Mouse (Mus musculus) CD8-positive naive resting alpha-beta T cell, adult 2 months (primary cell): ENCODE results near the gene Dynlt1c.
"Not testable (repeated sequence)": the region's sequence is repeated elsewhere in the genome, so short reads cannot be mapped to it uniquely, and the experiment has no call there.

ENCODE experiments used
- DNase-seq, 2 experiments: peaks; one replicate each; pipeline ENCODE4 v3.0.0; 2022; ENCODE audit warnings: low read depth in 2 of 2, low spot score in 2 of 2

Dynlt1c gene

DNA sequence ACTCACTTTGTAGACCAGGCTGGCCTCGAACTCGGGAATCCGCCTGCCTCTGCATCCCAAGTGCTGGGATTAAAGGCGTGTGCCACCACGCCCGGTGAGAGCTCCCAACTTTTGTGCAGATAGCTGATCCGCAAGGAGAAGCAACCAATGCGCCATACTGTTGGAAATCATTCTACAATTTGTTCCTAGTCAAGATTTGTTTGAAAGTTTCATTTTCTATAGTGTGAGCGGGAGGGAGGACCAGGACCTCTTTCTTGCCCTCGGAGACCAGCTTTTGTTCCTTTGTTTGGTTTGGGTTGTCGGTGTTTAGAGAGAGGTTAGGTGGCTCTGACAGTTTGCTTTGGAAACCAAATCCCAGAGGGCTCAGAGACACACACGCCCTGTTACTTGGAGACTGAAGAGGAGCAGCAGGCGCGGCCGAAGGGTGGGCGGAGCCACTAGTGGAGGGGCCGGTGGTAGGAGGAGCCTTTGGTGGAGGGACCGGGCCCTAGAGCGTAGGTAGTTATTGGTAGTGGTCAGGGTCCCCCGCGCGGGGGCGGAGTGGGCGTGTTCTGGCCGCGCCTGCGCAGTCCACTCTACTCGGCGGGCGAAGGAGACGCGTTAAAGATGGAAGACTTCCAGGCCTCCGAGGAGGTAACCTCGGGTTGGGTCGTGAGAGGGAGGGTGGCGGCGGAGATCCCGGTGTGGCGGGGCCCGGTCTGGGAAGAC lies at the start of gene Dynlt1c:
Dynlt1c (plus strand) TSS at position 468 of the 708 bp plus-strand sequence.
- DNase-seq: peak; percentile 61

DNA sequence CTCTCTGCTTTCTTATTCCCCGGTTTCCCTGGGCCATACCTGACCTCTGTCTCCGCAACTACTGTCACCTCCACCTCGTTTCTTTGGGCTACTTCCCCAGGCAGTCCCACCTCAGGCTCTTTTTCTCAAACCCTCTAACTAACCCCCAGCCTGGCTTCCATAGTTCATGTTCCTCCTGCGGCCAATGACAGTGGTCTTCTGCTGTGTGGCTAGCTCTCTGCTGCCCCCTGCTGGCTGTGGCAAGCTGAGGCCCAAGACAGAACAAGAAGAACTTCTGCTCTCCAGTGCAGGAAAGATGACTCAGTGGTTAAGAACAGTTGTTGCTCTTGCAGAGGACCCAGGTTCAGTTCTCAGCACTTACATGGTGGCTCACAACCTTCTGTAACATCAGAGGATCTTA lies 47.7 kb upstream of the Dynlt1c start:
- DNase-seq: not testable (repeated sequence)

DNA sequence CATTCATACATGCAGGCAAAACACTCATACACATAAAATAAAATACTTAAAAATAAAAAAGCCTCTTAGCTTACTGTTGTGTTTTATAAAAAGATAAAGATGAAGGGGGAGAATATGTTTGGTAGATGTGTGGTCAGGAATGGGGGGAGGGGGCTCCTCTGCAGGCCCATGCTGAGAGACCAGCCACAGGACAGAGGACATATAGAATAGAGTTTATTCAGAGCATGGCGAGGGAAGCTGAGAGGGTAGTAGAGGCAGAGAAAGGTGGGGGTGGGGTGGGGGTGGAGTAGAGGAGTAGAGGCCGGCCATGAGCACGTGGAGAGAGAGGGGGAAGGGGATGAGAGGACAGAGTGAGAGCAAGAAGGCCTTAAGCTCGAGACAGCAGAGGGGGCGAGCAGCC lies 47.2 kb upstream of the Dynlt1c start:
- DNase-seq: not testable (repeated sequence)

DNA sequence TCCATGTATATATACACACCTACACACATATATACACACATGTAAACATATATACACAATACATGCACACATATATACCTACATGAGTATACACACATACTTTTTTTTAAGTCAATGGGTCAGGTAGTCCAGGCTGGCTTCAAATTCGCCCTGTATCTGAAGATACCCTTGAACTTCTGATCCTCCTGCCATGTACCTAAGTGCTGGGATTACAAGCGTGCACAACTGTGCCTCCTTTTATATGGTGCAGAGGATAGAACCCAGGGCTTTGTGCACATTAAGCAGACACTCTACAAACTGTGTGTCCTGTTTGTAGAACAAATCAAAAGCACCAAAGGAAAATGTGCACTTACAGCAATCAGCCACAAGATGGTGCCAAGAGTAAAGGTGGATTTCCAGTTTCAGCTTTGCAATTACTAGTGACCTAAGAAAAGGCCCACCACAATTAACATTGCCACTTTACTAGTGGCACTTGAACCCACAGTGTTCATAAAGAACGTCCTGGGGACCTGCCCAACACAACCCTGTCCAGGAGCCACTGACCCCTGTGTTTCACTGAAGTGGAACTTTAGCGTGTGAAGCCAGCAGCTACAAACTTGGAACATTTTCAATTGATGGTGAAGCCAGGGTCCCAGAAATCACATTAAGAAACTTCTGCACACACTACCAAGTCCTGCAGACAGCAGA lies 41.9 kb upstream of the Dynlt1c start:
- DNase-seq: not testable (repeated sequence)

DNA sequence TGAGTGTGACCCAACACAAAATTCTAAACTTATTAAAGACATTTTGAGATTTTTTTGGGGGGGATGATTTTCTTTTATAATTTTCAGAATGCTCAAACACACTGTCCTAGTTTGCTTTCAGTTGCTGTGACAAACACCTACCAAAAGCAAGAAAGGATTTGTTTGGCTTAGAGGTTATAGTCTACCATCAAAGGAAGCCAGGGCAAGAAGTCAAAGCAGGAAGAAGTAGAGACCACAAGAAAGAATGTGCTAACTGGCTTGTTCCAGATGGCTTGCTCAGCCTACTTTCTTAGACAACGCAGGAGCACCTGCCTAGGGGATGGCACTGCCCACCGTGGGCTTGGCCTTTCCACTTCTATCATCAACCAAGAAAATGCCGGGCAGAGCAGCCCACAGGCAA lies 36.6 kb upstream of the Dynlt1c start:
- DNase-seq: not testable (repeated sequence)

DNA sequence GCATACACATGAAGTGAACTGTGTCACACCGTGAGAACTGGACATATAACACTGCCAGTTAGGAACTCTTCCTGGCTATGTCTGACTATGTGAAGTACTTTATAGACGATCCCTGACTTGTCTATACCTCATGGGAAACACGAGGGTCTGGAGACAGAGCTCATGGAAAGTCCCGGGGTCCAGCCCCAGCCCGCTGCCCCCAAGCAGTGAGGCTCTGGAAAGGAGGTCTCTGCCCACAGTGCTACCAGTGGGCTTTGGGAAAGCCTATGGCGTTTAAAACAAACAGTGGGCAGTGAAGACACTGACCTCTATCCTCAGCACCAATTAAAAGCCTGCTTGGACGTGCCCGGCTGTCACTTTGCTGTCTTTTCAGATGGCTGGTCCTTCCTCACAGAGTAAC lies 33.6 kb upstream of the Dynlt1c start:
- not testable (repeated sequence) for DNase-seq

DNA sequence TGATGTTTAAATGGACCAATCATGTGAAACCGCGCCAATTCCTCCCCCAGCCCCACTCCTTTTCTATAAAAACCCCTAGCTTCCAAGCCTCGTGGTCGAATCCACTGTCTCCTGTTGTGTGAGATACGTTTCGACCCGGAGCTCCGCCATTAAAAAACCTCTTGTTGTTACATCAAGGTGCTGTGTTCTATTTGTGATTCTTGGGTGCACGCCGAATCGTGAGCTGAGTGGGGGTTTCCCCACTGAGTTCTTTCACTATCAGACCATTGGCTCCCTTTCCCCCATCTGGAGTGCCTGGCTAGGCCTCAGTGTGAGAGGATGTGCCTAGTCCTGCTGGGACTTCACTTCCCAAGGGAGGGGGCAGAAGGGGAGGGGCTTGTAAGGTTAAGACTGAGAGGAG lies 30.2 kb upstream of the Dynlt1c start:
- not testable (repeated sequence) for DNase-seq

DNA sequence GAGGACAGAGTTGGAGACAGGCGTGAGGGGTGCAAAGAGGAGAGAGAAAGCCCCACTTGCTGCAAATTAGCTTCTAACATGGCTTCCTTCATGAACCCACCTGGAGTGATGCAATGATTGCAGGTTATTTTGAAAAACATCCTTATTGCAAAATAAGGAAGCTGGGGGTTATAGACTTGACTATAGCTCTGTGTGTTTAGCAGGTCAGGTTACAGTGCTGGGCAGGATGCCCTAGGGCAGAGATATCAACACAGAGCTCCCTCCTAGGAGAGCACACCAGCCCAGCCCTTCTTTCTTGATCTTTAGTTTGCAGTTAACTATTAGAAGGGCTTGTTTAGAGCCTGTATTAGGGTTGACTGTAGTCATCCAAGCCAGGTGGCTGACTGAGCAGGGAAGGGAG lies 29.3 kb upstream of the Dynlt1c start:
- DNase-seq: not testable (repeated sequence)

DNA sequence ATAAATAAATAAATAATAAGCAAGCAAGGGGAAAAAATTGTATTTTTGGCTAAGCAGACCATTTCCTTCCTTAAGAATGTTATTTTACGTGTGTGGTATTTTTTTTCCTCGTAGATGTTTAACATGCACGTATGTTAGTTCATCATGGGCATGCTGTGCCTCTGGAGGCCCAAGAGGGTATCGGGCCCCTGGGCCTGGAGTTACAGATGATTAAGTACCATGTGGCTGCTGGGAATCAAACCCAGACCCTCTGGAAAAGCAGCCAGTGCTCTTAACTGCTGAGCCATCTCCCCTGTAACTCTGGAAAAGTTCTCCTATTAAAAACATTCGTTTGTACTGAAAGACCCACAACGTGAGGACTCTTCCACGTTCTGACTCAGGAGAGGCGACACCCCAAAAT lies 26.1 kb upstream of the Dynlt1c start:
- DNase-seq: not testable (repeated sequence)

DNA sequence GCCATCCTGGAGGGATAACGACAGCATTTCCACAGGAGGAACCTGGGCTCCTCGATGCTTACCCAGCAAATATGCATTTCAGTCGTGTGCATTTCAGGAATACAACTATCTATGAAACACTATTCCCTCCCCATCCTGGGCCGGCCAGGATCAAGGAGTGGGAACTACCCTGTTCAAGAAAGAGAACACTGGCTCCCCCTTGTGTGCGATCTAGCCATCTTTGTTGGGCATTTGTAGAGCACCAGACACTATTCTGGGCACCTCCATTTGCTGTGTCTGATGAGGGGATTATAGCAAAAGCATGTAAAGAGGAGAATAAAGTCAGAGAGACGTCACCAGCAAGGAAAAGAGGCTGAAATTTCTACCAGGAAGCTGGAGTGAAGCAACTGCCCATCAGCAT lies 12.8 kb upstream of the Dynlt1c start:
- DNase-seq: not testable (repeated sequence)

DNA sequence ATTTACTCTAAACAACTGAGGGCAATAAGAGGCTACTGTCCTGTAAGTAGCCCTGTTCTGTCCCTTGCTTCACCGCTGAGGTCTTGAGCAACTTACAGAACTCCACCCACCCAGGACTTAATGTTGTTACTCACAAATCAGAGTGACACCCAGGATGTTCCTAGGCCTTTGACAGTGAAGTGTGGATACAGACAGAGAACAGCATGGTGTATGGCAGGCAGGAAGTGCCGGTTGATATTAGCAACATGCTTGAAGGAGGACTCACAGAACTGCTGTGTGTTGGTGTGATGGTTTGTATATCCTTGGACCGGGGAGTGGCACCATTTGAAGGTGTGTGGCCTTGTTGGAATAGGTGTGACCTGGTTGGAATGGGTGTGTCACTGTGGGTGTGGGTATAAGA lies 9.4 kb upstream of the Dynlt1c start:
- not testable (repeated sequence) for DNase-seq

DNA sequence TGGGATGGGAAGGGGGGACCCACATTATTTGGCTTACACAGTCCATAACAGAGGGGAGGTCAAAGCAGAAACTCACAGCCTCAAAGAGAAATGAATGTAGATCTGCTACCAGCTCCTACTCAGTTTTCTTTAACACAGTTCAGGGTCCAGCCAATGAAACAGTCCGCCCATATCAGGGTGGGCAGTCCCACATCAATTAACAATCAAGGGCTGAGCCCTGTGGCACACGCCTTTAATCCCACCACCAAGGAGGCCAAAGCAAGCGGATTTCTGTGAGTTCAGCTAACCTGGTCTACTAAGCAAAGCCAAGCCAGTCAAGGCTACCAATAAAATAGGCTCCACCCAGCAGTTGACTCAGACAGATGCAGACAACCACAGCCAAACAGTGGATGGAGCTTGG lies 7.6 kb upstream of the Dynlt1c start:
- DNase-seq: not testable (repeated sequence)

DNA sequence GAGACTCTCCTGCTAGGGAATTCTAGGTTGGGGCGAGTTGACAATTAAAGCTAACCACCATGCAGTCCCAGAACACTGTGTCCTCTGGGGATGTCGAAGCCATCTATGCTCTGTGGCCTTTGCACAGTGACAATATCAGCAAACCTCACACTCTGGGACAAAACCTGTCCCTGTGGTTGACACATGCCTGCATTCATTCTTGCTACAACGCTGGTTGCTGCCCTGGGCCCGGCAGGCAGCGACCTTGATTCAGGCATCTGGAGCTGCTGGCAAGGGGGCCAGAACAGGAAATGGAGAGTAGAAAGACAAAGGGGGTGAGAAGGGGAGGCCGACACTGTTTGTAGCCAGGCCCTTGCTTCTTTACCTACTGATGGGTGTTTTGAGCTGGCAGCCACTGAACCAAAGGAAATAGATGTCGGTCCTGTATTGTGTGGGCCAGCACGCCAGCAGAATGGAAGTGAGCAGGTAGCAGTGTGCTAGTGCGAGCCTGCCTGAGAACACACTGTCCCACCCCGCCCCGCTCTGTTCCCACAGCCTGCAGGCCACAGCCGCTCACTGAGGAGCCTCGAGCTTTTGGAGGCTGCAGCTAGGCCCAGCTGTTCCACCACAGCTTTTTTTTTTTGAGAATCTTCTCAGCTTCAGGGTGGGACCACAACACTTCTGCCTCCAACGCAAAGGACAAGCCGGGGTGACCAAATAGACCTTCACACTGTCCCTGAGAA lies 5.5 kb upstream of the Dynlt1c start:
- peak; percentile 34 to 42 for DNase-seq

DNA sequence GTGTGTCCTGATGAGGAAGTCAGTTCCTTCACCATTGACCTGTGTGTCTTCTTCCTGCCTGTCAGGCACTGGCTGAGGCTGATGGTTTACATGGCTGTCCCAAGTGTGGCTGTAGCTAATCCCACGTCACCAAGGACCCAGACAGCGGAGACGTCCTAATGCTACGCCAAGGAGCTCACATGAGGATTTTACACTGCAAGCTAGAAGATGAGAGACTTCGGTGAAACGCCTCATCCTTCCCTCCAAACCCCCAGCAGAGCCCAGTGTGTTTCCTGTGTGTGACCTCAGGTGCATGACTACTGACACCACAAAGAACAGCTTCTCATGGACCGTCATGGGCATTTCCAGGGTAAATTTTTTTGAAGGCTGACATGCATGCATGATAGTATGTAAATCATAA lies 3.1 kb upstream of the Dynlt1c start:
- DNase-seq: peak; percentile 32 to 37

DNA sequence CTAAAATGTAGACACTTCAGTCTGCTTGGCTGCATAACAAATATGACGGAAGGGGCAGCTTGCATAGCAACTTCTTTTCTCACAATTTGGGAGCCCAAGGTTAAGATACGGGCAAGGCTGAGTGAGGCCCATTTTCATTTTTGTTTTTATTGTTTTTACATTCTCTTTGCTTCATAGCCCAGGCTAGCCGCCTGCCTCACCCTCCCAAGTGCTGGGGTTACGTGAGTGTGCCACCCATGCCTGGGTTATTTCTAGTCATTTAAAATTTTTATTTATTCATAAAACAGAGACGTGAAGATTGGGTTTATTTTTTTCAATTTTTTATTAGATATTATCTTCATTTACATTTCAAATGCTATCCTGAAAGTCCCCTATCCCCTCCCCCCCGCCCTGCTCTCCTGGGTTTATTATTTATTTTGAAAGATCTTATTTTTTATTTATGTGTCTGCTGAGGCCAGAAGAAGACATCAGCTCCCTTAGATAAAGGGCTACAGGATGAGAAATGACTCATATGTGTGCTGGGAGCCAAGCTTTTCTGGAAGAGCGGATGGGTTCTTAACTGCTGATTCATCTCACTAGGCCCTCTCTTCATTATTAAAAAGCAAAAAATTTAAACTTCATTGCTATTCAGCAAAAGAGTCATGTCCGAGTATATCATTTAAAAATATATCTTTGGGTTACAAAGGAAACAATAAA lies 1.1 kb upstream of the Dynlt1c start:
- not testable (repeated sequence) for DNase-seq

DNA sequence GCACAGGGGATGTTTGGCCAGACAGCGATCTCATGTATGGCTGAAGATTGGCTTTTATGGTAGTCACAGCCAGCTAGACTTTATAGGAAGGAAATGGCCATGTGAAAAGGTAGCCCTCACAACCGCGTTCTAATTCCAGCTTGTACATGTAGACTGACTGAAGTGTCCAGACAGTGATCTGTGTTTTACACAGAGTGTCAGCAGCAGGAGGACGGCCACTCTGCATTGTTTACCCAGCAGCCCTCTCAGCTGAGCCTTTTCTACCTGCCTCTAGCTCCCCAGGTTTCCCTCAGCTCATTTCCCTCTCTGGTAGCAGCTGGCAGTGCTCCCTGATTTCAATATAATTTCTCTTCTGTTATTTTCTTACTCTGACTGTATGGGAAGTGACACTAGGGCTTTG lies 734 bp downstream of the Dynlt1c start:
- DNase-seq: not testable (repeated sequence)

DNA sequence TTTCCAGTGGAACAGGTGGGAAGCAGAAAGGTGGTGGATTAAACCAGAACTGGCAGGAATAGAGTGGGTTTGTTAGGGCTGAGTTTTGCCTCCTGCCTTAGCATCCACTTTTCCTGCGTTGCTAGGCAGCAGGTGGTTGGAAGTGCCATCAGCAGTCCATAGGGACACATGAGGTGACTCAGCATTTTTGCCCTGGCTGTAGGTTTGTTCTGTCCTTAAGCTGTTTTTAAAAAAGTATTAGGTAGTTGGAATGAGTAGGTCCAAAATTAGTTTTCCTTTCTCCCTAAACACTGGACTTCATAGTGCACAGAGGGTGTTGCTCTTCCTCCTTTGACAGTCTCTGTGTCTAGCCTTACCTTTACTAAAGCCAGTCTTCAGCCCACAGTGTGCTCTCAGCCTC lies 3.9 kb downstream of the Dynlt1c start:
- DNase-seq: not testable (repeated sequence)

DNA sequence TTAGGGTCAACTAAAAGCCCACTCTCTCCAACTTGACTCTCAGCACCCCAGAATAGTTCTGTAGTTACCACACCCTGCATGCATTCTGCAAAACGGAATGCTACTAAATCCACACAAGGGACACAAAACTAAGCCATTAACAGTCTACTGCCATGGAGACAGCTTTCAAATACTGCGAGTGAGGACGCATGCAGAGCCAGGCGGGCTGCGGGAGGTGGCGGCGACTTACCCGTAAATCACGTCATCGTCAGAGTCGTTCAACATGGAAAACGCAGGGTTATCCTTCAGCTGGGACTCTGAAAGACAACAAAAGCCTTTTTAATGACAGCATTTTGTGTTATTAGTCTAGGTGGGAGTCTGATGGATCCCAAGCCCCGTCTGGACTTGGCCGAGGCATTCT lies 12.1 kb downstream of the Dynlt1c start:
- not testable (repeated sequence) for DNase-seq

DNA sequence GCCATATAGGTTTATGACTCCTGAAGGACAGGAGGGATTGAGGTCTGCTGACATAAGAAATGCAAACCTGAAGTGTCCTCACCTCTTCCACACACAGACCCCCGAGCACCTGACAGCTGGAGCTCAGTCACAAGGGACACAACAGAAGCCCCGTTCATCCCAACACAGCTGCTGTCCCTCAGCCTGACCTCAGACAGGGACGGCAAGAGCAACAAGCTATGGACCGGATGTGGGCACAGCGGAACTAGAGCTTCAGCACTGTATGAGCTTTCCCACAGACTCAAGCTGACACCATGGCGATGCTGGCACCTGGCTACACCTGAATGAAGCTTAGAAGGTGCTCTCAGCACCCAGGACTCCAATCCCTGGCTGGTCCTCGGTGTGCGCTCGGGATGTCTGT lies 12.8 kb downstream of the Dynlt1c start:
- not testable (repeated sequence) for DNase-seq

DNA sequence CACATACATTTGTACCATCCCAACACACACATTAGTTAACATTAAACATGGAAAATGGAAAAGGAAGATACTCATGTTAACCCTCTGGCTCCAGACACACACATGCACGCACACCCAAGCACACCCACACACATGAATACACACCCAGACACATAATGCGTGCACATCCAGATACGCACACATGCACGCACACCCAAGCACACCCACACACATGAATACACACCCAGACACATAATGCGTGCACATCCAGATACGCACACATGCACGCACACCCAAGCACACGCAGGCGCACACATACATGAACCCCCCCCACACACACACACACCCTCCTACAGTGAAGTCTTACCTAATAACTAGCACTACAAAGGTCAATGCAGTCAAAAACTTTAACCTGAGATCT lies 15.3 kb downstream of the Dynlt1c start:
- DNase-seq: not testable (repeated sequence)

DNA sequence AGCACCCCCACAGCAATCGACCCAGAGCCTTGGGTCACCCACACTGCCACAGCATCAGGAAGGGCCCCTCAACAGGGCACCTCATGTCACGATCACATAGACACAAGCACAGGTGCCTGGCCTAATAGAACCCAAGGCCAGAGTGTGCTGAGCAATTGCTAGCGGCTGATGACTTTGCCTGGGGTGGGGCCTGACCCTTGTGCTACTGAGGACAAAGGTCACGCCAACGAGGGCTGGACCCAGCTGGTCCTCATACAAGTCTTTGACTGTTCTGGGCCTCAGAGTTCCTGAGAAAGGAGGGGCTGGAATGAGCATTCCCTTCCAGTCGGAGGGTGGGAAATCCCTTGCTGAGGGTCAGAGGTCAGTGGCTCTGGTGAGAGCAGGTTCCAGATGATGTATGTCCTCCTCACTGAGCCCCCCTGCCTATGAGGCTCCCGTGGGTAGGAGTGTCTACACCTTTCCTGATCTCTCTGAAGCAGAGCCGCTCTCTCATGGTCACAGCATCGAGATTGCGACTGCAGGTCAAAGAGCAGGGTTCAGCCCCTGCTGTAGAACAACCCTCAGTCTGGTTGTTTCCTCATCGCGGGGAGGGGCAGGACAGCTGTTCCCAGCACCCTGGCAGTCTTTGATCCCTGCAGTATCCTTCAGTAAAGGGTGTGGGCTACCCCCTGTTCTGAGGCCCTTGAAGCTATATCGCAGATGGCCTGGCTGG lies 16.4 kb downstream of the Dynlt1c start:
- not testable (repeated sequence) for DNase-seq
